Mouse (Mus musculus): ENCODE measurements around the gene Taf1. TPM values are rescaled to one million over a fixed set of nuclear protein-coding genes. Genes with fewer than 3 reads are reported as not detected.

The Taf1 gene
- polyA plus RNA-seq, 1 experiment from 2014 or later, result 26.4 TPM

DNA sequence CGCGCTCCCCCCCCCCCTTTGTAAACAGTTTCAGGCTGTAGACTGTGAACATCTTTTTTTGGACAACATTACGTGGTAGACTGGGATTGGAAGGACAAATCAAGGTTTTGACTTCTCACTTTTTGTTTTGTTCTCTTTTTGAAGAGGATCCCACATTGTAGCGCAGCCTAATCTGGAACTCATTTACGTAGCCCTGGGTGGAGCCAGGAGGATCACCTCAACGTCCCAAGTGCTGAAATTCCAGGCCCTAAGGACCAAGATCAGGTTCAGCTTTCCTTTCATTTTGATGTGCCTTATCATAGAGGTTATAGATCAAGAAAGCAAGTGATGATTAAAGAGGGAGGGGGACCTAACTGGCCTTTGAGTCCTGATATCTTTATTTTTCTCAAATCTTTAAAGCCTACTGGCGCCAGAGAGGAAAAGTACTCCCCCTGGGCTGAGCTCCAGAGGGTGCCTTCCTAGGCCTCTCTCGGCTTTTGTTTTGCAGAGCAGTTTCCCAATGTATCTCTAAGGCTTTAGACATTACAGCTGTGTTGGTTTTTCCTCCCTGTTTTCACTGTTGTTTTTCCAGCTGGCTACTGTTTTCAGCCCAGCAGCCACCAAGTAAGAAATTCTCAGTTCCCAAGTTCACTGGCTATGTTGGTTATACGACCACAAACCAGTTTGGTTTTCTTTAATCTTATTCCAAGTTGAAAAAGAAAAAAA lies 104.4 kb downstream of the Taf1 start:
- Histone ChIP-seq H3K27me3 (peaks cover 12% of the 10 kb centered on the region; the same call in 1 of the 2 replicates), H3K4me3 (no peak overlapping the region)
- 21% methylated on average over 8 of the region's 9 CpGs for WGBS

GRCm38 (mm10) chrX:101638856-101639255 lies 106.3 kb downstream of the Taf1 start:
- H3K4me3 ChIP-seq, result peak overlapping the region; percentile 67
- 43% methylated on average over 3 of the region's 3 CpGs for WGBS
- H3K27ac ChIP-seq (replicated peaks), result no peak overlapping the region
- peaks cover 8% of the 10 kb centered on the region; the same call in 1 of the 2 replicates for H3K27me3 ChIP-seq
- H3K36me3 ChIP-seq, result no peaks in the 10 kb centered on the region
- peak overlapping the region; percentile 49 for H3K4me2 ChIP-seq (replicated peaks)
- peaks cover 7% of the 10 kb centered on the region for H3K4me1 ChIP-seq
- H3K9me3 ChIP-seq, result no peaks in the 10 kb centered on the region
- H3K9ac ChIP-seq (replicated peaks), result no peak overlapping the region
- ATAC-seq (ENCODE audit: low FRiP score, low read depth), result no peak

More for the DNA sequence above, 104.4 kb downstream of the Taf1 start:
- H3K27ac ChIP-seq (replicated peaks), result no peak overlapping the region
- H3K36me3 ChIP-seq, result no peaks in the 10 kb centered on the region
- H3K9me3 ChIP-seq, result no peaks in the 10 kb centered on the region
- ATAC-seq (ENCODE audit: low FRiP score, low read depth), result no peak
- H3K4me2 ChIP-seq (replicated peaks), result no peak overlapping the region
- peaks cover 3% of the 10 kb centered on the region; the same call in 1 of the 2 replicates for H3K4me1 ChIP-seq
- no peak overlapping the region for H3K9ac ChIP-seq (replicated peaks)

DNA sequence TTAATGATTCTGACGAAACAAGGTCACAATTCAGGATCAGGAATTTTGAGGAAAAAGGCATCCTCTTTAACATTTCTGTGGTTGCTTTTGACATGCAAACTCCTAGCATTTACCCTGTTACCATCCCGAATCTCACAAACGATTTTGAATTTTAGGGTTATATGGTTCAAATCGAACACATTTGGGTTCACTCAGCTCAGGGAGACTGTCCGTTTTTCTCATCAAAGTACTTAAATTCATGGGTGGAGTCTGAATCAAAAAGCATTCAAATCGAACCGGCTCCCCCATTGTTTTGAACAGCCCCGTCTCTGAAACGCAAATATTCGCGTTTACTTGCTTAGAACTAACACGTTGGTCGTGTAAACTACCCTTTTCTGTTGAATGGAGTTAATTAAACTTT lies 106.8 kb downstream of the Taf1 start:
- WGBS, result 17% methylated on average over 13 of the region's 13 CpGs

DNA sequence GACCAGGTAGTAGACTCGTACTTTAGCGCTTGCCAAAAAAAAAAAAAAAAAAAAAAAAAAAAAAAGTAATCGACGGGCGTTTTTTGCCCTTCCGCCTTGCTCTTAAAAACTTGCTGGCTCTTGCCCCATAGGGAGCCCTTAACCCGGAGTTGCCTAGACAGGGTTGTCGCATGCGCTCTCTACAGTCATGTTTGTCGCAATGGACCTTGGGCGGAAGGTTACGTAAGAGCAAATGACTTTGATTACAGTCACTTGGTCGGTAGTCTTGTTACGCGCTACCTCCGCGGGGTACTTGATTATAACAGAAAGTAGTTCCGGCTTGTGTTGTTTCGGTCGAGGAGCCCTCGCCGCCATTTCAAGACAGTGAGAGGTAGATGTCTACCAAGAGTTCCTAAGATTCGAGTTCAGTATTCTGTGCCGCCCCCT lies 107.2 kb downstream of the Taf1 start, which contains the start of gene Ogt:
Gene Ogt (plus strand): TSS at position 320 of the 426 bp plus-strand sequence.
- Histone ChIP-seq H3K9me3 (no peaks in the 10 kb centered on the region), H3K4me2 (replicated peaks) (peak within 1 kb of the TSS; percentile 60), H3K27me3 (peaks cover 8% of the 10 kb centered on the region; the same call in 1 of the 2 replicates), H3K27ac (replicated peaks) (peak within 1 kb of the TSS; percentile 83), H3K4me3 (peak within 1 kb of the TSS; percentile 67), H3K36me3 (no peaks in the 10 kb centered on the region), H3K4me1 (peaks cover 7% of the 10 kb centered on the region), H3K9ac (replicated peaks) (peak within 1 kb of the TSS; percentile 83)
- WGBS, result 17% methylated on average over 23 of the region's 24 CpGs
- ATAC-seq (ENCODE audit: low FRiP score, low read depth), result peak; percentile 96

More for the DNA sequence above, 106.8 kb downstream of the Taf1 start:
- no peak for ATAC-seq (ENCODE audit: low FRiP score, low read depth)
- H3K4me2 ChIP-seq (replicated peaks), result peak overlapping the region; percentile 49
- H3K36me3 ChIP-seq, result no peaks in the 10 kb centered on the region
- peak overlapping the region; percentile 67 for H3K4me3 ChIP-seq
- peaks cover 8% of the 10 kb centered on the region; the same call in 1 of the 2 replicates for H3K27me3 ChIP-seq
- H3K27ac ChIP-seq (replicated peaks), result no peak overlapping the region; the same call in 1 of the 2 replicates
- H3K4me1 ChIP-seq, result peaks cover 7% of the 10 kb centered on the region
- no peaks in the 10 kb centered on the region for H3K9me3 ChIP-seq
- no peak overlapping the region for H3K9ac ChIP-seq (replicated peaks)

- peaks cover 8% of the 10 kb centered on the region; the same call in 1 of the 2 replicates for H3K27me3 ChIP-seq
- H3K36me3 ChIP-seq, result no peaks in the 10 kb centered on the region
- H3K27ac ChIP-seq (replicated peaks), result peak overlapping the region; percentile 83
- WGBS, result 22% methylated on average over 45 of the region's 45 CpGs
- peak; percentile 51 for ATAC-seq (ENCODE audit: low FRiP score, low read depth)
- peak overlapping the region; percentile 83 for H3K9ac ChIP-seq (replicated peaks)
- H3K9me3 ChIP-seq, result no peaks in the 10 kb centered on the region
- H3K4me2 ChIP-seq (replicated peaks), result peak overlapping the region; percentile 60
- peak overlapping the region; percentile 67 for H3K4me3 ChIP-seq
- peaks cover 7% of the 10 kb centered on the region for H3K4me1 ChIP-seq
Measured at GRCm38 (mm10) chrX:101640194-101641160, 107.9 kb downstream of the Taf1 start.

DNA sequence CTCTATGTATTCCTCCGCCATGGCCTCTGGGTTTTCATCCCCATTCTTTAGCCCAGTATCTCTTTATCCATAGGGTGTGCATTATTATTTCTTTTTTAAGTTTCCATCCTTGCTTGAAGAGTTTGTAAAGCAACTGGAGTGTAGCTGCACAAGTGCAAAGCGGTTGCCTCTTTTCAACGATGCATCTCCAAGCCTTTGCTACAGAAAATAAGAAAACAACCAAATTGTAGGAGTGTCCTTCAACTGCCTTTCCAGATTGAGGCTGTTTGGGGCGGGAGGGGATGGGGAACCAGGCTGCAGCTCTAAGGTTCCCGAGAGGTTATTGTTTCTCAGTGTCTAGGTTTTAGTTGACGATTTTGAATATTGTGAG lies 108.6 kb downstream of the Taf1 start:
- H3K9me3 ChIP-seq, result no peaks in the 10 kb centered on the region

DNA sequence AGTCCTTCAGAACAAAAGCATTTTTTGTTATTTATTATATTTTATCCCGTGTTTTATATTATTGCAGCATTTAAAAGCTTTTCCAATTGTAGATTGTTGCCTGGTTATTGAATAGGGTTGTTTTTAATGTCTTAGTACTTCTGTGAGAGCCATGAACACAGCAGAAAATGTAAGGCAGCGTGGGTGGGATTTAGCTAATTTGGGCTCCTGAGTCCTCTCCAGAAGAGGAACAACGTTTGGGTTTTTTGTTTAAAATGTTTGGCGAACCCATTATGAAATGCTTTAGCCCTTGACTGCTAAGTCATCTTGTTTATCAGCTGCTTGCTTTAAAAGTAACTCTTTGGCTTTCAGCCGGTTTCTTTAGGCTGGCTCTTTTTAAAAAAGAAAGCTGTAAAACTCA lies 109.6 kb downstream of the Taf1 start:
- no peak for ATAC-seq (ENCODE audit: low FRiP score, low read depth)
- H3K4me3 ChIP-seq, result peak overlapping the region; percentile 67
- peaks cover 8% of the 10 kb centered on the region; the same call in 1 of the 2 replicates for H3K27me3 ChIP-seq
- 28% methylated on average over 5 of the region's 5 CpGs for WGBS
- H3K36me3 ChIP-seq, result no peaks in the 10 kb centered on the region
- H3K27ac ChIP-seq (replicated peaks), result no peak overlapping the region
- H3K4me1 ChIP-seq, result peaks cover 7% of the 10 kb centered on the region
- peak overlapping the region; percentile 60 for H3K4me2 ChIP-seq (replicated peaks)
- H3K9ac ChIP-seq (replicated peaks), result peak overlapping the region; percentile 55; the same call in 1 of the 2 replicates
- H3K9me3 ChIP-seq, result no peaks in the 10 kb centered on the region

More for the DNA sequence above, 108.6 kb downstream of the Taf1 start:
- Histone ChIP-seq H3K4me2 (replicated peaks) (peak overlapping the region; percentile 60), H3K4me1 (peaks cover 7% of the 10 kb centered on the region), H3K36me3 (no peaks in the 10 kb centered on the region), H3K27ac (replicated peaks) (peak overlapping the region; percentile 83), H3K27me3 (peaks cover 8% of the 10 kb centered on the region; the same call in 1 of the 2 replicates), H3K4me3 (peak overlapping the region; percentile 67), H3K9ac (replicated peaks) (peak overlapping the region; percentile 83)
- WGBS, result 17% methylated on average over 6 of the region's 6 CpGs
- no peak for ATAC-seq (ENCODE audit: low FRiP score, low read depth)

- H3K36me3 ChIP-seq, result no peaks in the 10 kb centered on the region
- WGBS, result 71% methylated on average over 2 of the region's 2 CpGs
Measured at GRCm38 (mm10) chrX:101645286-101645685, 112.8 kb downstream of the Taf1 start.

GRCm38 (mm10) chrX:101646621-101647020 lies 114.1 kb downstream of the Taf1 start:
- no peak overlapping the region for H3K4me3 ChIP-seq
- H3K9me3 ChIP-seq, result no peaks in the 10 kb centered on the region
- no peak overlapping the region for H3K27ac ChIP-seq (replicated peaks)
- H3K4me2 ChIP-seq (replicated peaks), result no peak overlapping the region
- no peak overlapping the region for H3K9ac ChIP-seq (replicated peaks)
- 87% methylated on average over 5 of the region's 5 CpGs for WGBS
- no peak for ATAC-seq (ENCODE audit: low FRiP score, low read depth)
- H3K36me3 ChIP-seq, result no peaks in the 10 kb centered on the region
- H3K27me3 ChIP-seq, result no peaks in the 10 kb centered on the region
- peaks cover 4% of the 10 kb centered on the region for H3K4me1 ChIP-seq

More at GRCm38 (mm10) chrX:101645286-101645685, 112.8 kb downstream of the Taf1 start:
- no peak overlapping the region for H3K4me3 ChIP-seq
- no peak overlapping the region for H3K27ac ChIP-seq (replicated peaks)
- peaks cover 3% of the 10 kb centered on the region; the same call in 1 of the 2 replicates for H3K27me3 ChIP-seq
- no peak for ATAC-seq (ENCODE audit: low FRiP score, low read depth)
- H3K4me1 ChIP-seq, result peaks cover 4% of the 10 kb centered on the region
- no peaks in the 10 kb centered on the region for H3K9me3 ChIP-seq
- no peak overlapping the region for H3K4me2 ChIP-seq (replicated peaks)
- H3K9ac ChIP-seq (replicated peaks), result no peak overlapping the region

Measured in midbrain, embryonic 12.5 days (tissue).